Mouse (Mus musculus): Measurements from ENCODE around the gene Gucd1. TPM values are rescaled to one million over a fixed set of nuclear protein-coding genes. Genes with fewer than 3 reads are reported as not detected.

Gene Gucd1
- total RNA-seq, 2 experiments from 2014 or later = 17.4 to 20.0 TPM

GRCm38 (mm10) chr10:75445030-75445429 is 72.7 kb downstream of the Gucd1 start:
- intact Hi-C loops (cut with DNase I) = no loop called here
- DNase-seq (ENCODE audit: low spot score in 2 of 2) = no peak

DNA sequence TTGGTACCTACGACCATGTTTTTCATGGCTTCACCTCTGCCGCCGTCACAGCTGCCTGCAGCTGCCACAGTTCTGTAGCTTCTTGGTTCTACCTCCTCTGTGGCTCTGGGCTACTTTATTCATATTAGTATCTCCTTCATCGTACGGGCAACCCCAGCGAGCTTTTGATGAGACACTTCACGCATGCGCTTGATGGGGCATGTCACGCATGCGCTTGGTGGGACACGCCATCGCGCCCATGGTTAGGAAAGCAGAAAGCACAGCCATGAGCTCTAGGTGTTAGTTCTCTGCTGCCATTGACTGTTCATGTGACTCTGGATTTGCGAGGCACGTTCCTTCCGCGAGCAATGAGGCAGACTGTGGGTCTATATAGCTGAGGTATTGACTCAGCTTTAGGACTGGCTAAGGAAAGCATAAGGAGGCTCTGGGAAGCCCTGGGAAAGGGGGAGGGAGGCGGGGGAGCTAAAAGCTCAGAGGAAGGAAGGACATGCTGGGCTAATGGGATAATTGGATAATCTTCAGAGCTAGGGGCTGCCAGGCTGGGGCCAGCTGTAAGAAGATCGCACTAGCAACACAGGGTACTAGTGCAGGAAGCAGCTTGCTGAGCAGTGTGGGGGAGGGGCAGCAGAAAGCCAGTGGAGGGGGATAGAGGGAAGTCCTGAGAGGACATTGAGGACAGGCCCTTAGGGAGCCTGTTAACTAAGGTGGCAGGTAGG is 73.5 kb downstream of the Gucd1 start:
- intact Hi-C loops (cut with DNase I) = no loop called here
- DNase-seq (ENCODE audit: low spot score in 2 of 2) = no peak

GRCm38 (mm10) chr10:75443017-75443416 is 74.8 kb downstream of the Gucd1 start:
- intact Hi-C loops (cut with DNase I) = loop anchor here (2.0 kb wide), 1 partner anchor 44 kb away; no protein-coding TSS in a partner anchor

DNA sequence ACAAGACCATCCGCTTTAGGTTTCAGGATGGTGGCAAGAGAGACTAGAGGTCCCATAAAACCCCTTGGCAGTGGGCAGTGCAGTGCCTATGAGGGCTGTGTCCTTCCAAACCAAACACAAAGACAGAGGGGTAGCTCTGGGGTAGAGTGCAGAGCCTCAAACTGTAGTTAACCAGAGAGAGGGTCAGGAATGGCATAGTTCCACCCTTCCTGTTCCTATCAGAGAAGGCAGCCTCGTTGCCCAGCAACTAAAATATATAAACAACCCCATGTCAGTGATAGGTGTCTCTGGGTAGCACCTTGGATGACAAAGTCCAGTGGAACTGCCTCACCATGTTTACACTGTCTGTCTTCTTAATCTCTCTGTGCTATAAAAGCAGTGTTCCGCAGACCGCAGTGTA is 76.0 kb downstream of the Gucd1 start:
- no peak for DNase-seq (ENCODE audit: low spot score in 2 of 2)
- intact Hi-C loops (cut with DNase I) = loop anchor here (2.0 kb wide), 1 partner anchor 45 kb away; no protein-coding TSS in a partner anchor

More at GRCm38 (mm10) chr10:75443017-75443416, 74.8 kb downstream of the Gucd1 start:
- DNase-seq (ENCODE audit: low spot score in 2 of 2) = no peak

DNA sequence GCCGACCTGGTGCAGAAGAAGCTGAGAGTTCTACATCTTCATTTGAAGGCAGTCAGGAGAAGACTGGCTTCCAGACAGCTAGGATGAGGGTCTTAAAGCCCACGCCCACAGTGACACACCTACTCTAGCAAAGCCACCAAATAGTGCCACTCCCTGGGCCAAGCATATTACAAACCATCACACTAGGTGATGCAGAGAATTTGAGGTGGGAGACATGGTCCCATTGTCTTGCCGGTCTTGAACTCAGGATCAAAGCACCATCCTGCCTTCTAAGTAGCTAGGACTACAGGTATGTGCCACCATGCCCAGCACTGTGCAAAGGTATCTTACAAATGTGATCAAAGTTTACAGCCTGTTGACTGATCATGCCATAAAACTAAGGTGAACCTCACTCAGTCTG is 77.0 kb downstream of the Gucd1 start:
- DNase-seq (ENCODE audit: low spot score in 2 of 2) = no peak
- intact Hi-C loops (cut with DNase I) = no loop called here

DNA sequence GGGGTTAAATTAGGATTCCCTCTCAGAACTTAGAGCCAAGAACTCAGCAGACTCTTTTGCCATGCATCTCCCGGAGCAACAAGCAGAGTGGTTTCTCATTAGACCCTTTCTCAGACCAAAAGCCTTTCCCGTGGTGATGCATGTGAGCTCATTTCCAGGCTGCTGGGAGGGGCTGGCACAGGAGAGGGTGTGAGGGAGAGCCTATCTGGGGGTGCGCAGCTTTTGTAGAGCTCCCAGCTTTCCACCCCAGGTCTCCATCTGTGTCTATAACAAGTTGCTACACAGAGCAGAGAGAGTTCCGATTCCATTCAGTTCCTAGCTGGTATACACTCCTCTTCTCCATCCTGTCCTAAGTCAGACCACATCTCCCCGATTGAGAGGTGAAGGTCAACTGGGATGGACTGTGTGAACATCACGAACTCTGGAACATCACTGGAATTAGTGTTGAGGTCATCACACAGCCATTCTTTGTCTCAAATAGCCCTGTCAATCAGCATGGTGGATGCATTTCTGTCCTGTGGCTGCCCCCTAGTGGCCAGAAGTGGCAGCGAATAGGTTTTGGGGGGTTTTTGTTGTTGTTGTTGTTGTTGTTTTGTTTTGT is 78.5 kb downstream of the Gucd1 start:
- intact Hi-C loops (cut with DNase I) = loop anchor here (5.0 kb wide), 2 partner anchors 162 to 182 kb away; no protein-coding TSS in a partner anchor
- DNase-seq (ENCODE audit: low spot score in 2 of 2) = peak; percentile 26 to 27

- DNase-seq (ENCODE audit: low spot score in 2 of 2) = peak; percentile 33 to 38
- intact Hi-C loops (cut with DNase I) = loop anchor here (5.0 kb wide), 2 partner anchors 161 to 181 kb away; no protein-coding TSS in a partner anchor
Observed at GRCm38 (mm10) chr10:75438132-75438810, 79.5 kb downstream of the Gucd1 start.

GRCm38 (mm10) chr10:75437284-75437683 is 80.5 kb downstream of the Gucd1 start:
- intact Hi-C loops (cut with DNase I) = loop anchor here (2.0 to 5.0 kb wide), 3 partner anchors 120 to 180 kb away; partner anchors contain the start of gene Adora2a
- DNase-seq (ENCODE audit: low spot score in 2 of 2) = no peak

GRCm38 (mm10) chr10:75436604-75437217 is 81.1 kb downstream of the Gucd1 start:
- intact Hi-C loops (cut with DNase I) = loop anchor here (1.0 to 5.0 kb wide), 4 partner anchors 120 to 254 kb away; partner anchors contain the start of gene Adora2a
- DNase-seq (ENCODE audit: low spot score in 2 of 2) = peak; percentile 89 to 92

GRCm38 (mm10) chr10:75430633-75431032 is 87.1 kb downstream of the Gucd1 start:
- intact Hi-C loops (cut with DNase I) = no loop called here
- no peak for DNase-seq (ENCODE audit: low spot score in 2 of 2)

DNA sequence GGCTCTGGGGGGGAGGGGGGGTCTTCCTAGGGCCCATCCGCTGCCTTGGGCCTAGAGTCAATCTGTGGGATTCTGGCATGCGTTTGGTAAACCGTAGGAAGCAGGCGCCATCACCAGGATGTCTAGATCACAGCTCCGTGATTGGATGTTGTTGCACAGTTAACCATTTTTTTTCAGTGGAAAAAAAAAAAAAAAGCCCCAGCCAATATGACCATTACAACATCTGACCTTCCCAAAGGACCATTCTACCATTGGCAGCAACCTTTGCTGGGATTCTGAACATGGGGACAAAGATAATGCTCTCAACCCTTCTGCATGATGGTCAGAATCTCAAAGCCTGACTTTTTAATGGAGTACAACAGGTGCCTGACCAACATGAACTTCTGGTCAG is 87.6 kb downstream of the Gucd1 start:
- no peak for DNase-seq (ENCODE audit: low spot score in 2 of 2)
- intact Hi-C loops (cut with DNase I) = no loop called here

GRCm38 (mm10) chr10:75429522-75430146 is 88.1 kb downstream of the Gucd1 start:
- intact Hi-C loops (cut with DNase I) = no loop called here
- peak in 1 of 2 experiments; percentile 34 for DNase-seq (ENCODE audit: low spot score in 2 of 2)

- DNase-seq (ENCODE audit: low spot score in 2 of 2) = no peak
- intact Hi-C loops (cut with DNase I) = no loop called here
Observed at GRCm38 (mm10) chr10:75429004-75429380, 88.8 kb downstream of the Gucd1 start.

- intact Hi-C loops (cut with DNase I) = no loop called here
- no peak for DNase-seq (ENCODE audit: low spot score in 2 of 2)
Observed at GRCm38 (mm10) chr10:75428049-75429003, 89.4 kb downstream of the Gucd1 start.

GRCm38 (mm10) chr10:75424498-75424901 is 93.3 kb downstream of the Gucd1 start:
- intact Hi-C loops (cut with DNase I) = no loop called here
- no peak for DNase-seq (ENCODE audit: low spot score in 2 of 2)

- intact Hi-C loops (cut with DNase I) = no loop called here
- DNase-seq (ENCODE audit: low spot score in 2 of 2) = no peak
Observed at GRCm38 (mm10) chr10:75418747-75419146, 99.0 kb downstream of the Gucd1 start.

DNA sequence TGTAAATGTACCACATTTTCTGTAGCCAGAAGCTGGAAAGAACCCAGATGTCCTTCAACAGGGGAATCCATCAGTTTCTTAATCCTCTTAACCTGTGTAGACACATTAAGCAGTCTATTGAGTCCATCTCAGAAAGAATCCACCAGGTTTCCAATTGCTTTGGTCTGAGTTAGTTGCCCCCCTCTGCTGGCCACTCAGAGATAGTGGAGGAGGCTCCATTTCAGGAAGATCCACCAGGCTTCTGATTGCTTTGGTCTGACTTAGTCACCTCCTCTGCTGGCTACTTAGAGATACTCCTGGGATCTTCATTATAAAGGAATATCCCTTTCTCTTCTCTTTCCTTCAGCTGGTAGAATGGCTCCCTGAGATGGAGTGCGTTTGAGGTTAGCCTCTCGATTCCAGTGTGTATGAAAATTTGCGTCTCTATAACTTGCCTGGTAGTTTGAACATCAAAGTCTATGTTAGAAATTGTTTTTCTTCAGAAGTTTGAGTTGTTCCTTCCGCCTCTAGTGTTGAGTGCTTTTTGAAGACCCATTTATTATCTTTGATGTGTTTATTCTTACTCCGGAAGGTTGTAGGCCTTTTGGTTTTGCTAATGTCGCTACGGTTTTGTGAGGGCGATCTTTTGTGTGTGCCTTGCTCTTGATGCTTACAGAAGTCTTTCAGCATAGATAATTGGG is 100.3 kb downstream of the Gucd1 start:
- no peak for DNase-seq (ENCODE audit: low spot score in 2 of 2)
- intact Hi-C loops (cut with DNase I) = no loop called here

GRCm38 (mm10) chr10:75414925-75415324 is 102.8 kb downstream of the Gucd1 start:
- intact Hi-C loops (cut with DNase I) = no loop called here
- DNase-seq (ENCODE audit: low spot score in 2 of 2) = no peak

All from left cerebral cortex, postnatal 25 days (tissue).